Mouse (Mus musculus) large intestine, adult 2 months (tissue): ENCODE measurements around the gene Mrln. TPM values are rescaled to one million over a fixed set of nuclear protein-coding genes. Genes with fewer than 3 reads are reported as not detected.

Source experiments
- DNase-seq: peaks from one replicate; pipeline ENCODE4 v3.0.0-alpha.2; 2012; ENCODE audit warnings: low read depth, low spot score
- WGBS: fragments of 180-500 bp; shearing (Covaris S2); methylation state at CpG from one replicate; pipeline ENCODE4 v1.1.7; 2018; 5-methylcytosine and 5-hydroxymethylcytosine counted together
- polyA plus RNA-seq: library from polyadenylated mRNA; depleted of rRNA; stranded (reverse); fragments of >200 nt; gene quantifications from 2 replicates; pipeline ENCODE4 v1.2.3, GENCODE M21; 2012; rRNA removed

Mrln gene
- polyA plus RNA-seq, 1 experiment, result not detected

DNA sequence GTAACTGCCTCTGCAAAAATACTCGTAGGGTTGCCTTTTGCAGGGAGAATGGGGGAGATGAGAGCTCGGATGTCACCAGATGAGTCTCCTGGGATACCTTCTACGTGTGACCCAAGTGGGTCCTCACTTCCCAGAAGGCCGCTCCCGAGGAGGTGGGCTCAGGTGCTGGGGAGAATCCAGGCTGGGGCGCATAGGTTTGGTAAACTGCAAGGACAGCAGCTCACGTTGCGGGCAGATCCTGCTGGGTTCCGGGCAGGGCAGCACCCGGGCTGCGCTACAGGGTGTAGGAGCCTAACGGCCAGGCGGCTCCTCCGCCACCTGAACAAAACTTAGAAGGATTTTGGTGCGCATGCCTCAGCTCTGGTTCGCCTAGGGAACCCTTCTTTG is 41.1 kb downstream of the Mrln start:
- under 1% methylated on average over 16 of the region's 16 CpGs for WGBS
- DNase-seq, result no peak

DNA sequence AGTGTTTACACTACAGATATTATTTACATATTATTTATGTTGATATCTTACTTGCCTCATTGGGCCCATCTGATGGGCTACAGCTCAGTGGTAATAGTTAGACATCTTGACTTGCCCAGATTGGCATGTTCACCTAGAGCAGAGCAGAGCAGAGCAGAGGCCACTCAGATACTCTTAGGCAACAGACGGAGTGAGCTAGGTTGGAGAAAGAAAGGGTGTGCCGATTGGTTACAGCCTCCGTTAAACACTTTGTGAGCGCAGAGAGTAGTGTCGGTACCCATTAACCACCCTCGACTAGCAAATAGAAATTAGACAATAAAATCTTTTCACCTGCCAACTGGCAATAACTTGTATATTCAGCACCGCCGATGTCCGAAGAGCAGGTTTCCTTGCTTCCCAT is 41.6 kb downstream of the Mrln start:
- no peak for DNase-seq
- WGBS, result 31% methylated on average over 9 of the region's 9 CpGs

DNA sequence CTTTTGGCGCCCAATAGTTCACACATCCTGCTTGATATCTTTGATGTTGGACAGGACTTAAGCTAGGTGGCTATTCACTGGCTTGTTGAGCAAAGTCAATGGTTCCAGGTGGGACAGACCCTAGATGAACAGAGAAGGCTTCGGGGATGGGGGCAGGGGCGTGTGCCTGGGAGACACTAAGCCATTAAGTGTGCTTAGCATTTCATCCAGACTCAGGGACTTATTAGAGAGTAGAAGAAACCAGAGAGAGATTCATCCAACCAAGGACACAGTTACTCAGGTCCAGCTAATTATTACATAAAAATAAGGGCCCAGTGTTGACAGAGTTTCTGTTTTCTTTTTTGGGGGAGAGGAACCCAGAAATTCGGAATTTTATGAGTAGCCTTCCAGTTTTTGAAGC is 45.9 kb downstream of the Mrln start:
- WGBS, result 70% methylated on average over 4 of the region's 4 CpGs
- DNase-seq, result no peak

DNA sequence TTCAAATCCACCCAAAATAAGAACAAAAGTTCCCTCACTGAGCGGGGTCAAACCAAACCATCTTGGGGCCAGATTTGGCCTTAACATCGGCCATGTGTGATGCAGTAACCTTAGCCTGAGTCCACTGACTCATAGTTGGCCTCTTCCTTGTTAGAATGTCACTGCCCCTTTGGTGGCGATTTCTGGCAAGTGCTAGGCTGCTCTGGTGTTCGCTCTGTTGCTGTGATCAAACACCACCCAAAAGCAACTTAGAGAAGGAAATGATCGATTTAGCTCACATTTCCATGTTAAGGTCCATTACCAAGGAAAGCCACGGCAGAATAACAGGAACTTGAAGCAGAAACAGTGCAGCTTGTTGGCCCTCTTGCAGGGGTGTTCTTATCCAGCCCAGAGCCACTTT is 46.3 kb downstream of the Mrln start:
- DNase-seq, result no peak
- WGBS, result 82% methylated on average over 6 of the region's 6 CpGs

DNA sequence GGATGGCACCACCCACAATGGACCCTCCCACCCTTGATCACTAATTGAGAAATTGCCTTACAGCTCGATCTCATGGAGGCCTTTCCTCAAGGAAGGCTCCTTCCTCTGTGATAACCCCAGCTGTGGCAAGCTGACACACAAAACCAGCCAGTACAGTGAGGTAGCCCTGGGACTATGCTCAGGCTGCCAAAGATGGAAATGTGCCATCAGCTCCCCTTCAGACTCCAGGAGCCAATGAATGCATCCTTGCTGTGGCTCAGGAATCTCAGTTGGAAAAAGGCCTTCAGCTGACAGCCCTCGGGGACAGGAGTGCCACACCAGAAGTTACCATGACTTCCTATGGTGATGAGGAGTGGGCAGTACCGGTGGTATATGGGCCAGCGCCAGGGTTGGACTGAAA is 50.2 kb downstream of the Mrln start:
- WGBS, result 69% methylated on average over 4 of the region's 4 CpGs
- DNase-seq, result no peak

DNA sequence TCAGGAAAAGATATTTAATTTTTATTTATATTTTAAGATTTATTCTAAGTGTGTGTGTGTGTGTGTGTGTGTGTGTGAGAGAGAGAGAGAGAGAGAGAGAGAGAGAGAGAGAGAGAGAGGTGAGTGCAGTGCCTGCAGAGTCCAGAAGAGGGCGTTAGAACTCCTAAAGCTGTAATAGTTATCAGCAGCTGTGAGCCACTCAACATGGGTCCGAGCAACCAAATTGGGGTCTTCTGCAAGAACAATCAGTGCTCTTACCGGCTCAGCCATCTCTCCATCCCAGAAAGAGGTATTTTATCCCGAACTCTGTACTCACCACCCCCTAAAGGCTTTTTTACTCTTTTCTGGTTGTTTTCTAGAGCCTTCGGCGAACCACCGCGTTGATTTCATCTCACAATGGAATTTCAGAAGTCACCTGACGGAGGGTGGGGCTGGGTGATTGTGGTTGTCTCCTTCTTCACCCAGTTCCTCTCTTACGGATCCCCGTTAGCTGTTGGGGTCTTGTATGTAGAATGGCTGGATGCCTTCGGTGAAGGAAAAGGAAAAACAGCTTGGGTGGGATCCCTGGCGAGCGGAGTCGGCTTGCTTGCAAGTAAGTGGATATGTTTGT is 51.2 kb downstream of the Mrln start:
- WGBS, result 91% methylated on average over 15 of the region's 15 CpGs

DNA sequence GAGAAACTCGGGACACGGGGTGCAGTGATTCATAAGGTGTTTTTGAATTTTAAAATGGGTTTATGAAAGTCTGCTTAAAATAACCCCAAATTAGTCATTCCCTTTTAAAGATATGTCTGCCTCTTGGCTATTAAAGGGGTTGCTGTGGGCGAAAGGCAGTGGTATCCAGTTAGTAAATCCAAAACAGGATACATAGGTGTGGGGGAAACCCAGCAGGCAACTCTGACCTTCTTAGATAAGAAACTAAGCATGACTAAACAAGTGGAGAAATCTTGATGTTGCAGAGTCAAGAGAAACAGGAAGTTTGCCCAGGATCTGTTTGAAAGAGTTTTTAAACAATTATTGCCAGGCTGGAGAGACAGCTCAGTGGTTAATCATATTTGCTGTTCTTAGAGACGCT is 52.6 kb downstream of the Mrln start:
- WGBS, result 25% methylated on average over 4 of the region's 4 CpGs
- DNase-seq, result no peak

More for the DNA sequence above, 51.2 kb downstream of the Mrln start:
- DNase-seq, result no peak

DNA sequence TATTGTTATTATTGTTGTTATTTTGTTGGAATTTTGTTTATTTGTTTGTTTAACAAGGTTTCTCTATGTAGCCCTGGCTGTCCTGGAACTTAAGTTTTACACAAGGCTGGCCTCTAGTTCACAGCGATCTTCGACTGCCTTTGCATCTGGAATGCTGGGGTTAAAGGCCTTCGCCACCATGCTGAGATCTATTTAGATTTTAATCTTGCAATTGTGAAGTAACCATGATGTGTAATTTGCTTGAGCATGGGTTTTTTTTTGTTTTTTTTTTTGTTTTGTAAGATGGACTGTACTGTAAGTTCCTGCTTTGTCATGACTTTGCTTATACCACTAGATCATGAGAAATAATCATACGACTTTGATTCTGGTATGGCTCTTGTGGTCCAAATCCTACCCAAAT is 56.4 kb downstream of the Mrln start:
- DNase-seq, result no peak
- 89% methylated on average over 4 of the region's 4 CpGs for WGBS

DNA sequence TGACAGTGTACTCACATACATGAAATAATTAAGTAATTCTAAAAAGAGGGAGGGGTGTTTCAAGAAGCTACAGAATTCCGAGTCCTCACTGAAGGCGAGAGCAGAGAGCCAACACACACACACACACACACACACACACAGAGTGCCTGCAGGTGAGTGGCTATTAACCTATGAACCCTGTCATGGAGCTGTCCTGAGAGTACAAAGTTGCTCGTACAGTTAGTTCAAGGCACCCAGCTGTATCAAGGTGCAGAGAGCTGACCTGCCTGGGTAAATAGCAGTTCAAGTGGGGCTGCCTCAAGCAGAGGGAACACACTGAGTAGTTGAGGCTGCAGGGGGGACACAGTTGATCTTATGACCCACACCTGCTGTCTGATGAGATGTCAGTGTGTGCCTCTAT is 57.6 kb downstream of the Mrln start:
- no peak for DNase-seq
- 46% methylated on average over 3 of the region's 3 CpGs for WGBS

DNA sequence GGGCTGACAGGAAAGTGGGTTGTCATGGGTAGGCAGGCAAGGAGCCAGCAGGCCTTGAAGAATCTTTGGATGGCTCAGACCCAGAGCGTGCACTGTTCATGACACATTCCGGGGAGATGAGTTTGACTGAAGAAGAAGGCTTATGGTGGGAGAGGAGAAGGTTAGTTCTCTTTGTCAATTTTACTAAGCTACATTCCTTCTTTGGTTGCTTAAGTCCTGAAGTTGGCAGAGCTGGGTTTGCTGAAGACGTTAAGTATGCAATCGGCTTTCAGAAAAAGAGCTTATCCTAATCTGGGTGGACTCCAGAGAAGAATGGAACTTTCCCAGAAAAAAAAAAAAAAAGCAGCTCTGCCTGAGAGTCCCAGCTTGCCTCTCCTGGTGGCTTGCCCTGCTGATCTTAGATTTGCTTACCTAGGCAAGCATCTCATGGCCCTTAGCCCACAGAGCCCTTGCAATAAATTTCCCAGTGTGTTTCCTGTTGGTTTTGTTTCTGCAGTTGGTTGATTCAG is 59.3 kb downstream of the Mrln start:
- DNase-seq, result no peak
- 39% methylated on average over 4 of the region's 4 CpGs for WGBS

DNA sequence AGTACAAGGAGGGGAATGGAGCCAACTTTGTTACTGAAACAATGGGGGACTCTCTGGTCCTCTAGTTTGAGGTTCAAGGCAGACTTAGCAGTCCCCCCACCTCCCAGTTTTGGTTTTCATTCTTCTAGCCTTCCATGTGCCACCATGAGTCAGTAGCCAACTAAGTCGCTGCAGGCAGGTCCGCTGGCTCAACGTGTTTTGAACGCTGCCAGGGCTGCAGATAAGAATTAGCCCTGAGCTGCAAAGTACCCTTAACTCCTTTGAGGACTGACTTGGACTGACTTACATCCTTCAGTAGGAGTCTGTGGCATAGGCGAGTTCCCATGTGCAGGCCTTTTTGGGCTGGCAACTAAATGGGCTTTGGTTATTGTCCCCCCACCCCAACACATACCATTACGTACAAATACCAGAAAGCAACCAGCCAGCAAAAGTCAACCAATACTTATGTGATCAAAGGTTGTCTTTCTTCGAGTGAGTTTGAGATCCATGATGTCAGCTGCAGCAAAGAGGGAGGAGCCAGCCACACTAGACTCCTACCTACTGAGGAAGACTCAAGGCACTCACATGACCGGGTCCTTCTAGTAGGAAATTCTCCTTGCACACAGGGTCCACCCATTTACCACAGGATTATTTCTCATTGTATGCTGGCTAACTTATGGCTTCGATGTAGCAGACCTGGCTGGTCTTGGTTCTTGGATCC is 60.0 kb downstream of the Mrln start:
- DNase-seq, result no peak
- WGBS, result 57% methylated on average over 9 of the region's 9 CpGs

DNA sequence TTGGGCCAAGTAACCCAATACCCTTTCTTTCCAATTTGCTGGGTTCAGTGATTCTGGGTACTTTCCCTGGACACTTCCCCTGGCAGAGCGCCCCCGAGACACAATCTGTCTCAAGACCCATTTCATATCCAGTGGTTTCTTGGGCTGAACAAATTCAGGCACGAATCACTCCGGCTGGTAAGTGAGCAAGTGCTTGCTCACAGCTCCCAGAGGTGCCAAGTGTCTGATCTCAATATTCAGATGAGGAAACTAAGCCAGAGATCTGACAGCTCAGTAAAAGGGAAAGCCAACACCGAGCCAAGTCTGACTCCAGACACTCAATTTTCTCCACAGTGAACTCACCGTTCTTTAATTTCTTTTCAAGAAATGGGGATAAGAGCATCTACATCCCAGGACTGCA is 62.0 kb downstream of the Mrln start:
- WGBS, result 91% methylated on average over 6 of the region's 6 CpGs
- no peak for DNase-seq

DNA sequence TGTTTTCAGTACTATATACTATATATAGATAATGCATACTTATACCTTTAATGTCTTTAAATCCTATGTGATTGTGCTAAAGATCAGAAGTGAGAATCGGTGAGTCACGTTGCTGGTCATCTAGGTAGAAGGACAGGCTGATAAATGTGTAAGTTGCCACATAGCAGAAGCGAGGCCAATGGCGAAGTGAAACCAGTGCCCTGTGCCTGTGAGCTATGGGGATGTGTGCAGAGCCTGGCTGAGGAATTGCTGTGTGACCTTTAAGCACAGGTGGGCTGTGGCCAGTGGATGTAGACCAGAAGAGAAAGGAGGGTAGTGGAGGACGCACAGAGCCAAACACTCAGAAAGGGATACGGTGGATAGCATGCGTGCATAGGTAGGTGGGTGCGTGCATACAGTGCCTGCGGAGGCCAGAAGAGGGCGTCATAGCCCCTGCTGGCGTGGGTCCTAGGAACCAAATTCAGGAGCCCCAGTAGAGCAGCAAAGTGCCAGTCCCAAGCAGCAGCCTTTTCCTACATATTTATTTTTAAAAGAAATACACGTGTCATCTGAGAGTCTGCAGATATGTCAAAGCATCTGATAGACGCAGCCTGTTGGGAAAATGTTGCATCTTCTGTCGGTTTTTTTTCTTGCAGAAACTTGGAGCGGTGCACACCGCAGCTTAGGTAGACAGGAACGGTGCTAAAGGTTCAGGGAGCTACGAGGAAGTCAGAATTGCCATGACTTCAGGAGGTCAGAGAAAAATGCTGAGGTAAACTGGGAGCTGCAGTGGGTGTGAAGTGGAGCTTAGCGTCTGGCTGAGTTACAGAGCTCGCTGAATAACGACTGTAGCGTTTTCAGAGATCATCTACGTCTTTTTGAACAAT is 64.3 kb downstream of the Mrln start:
- DNase-seq, result no peak
- 44% methylated on average over 23 of the region's 23 CpGs for WGBS

Other genes with a start within 250 kb of the Mrln start
- gene Ccdc6, start 107.5 kb upstream of the Mrln start, polyA plus RNA-seq, result 22.8 and 30.2 TPM in 2 replicates
- gene Slc16a9, start 40.4 kb downstream of the Mrln start, polyA plus RNA-seq, result 1.0 and 1.1 TPM in 2 replicates
- gene Fam13c, start 235.8 kb downstream of the Mrln start, polyA plus RNA-seq, result 0.49 and 0.64 TPM in 2 replicates